In the genomic region with DNA sequence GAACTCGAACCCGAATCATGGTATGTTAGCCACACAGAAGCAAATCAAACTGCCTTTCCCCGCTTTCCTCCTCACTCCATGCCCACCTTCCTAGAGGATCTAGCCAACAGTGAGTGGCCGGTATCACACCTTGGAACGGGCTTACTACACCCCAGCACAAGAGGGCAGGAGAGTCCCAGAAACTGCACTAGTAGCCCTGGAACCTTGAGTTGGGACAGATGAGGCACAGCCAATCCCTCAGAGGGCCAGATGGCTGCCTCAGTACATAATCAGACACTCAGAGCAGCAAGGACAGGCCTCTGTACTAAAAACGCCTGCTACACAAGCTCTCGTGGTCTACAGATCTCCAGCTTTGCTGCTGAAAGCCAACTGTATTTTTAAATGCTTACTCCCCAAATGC, we compare ENCODE assay signal across 22 mouse cellular contexts.
A peak's percentile ranks its signal among the peaks of the same experiment; 100 is the strongest.
DNase-seq lines count a peak whose midpoint lies in the region; ATAC-seq and TF ChIP-seq lines count a peak whose summit lies in the region.
"Had no signal": no experiment of that assay in that cellular context is flagged by ENCODE, and none has a peak within 500 bp of the region (broad histone marks: within the 10 kb centered on the region; RNA-seq: fewer than 3 reads in every experiment).

No protein-coding gene starts in this region.

- no peak for TF ChIP-seq POLR2A in cerebellum, adult 2 months (IDR thresholded peaks at IDR 0.05; ENCODE audit: borderline replicate concordance, insufficient read depth, low read length)

- H3K4me3 ChIP-seq in cerebellum, adult 2 months (replicated peaks; ENCODE audit: insufficient read depth, low read depth, low read length), result no peak overlapping the region
- H3K4me3 ChIP-seq in intestine, postnatal 0 days (ENCODE audit: low read depth, low read length), result no peak overlapping the region
- H3K4me3 ChIP-seq in intestine, embryonic 15.5 days (replicated peaks), result no peak overlapping the region
- H3K4me3 ChIP-seq in neural tube, embryonic 11.5 days (ENCODE audit: low read depth, low read length), result no peak overlapping the region
- H3K4me3 ChIP-seq: embryonic facial prominence, embryonic 13.5 days; forebrain, embryonic 10.5 days; heart, embryonic 15.5 days; hindbrain, embryonic 12.5 days; left cerebral cortex, adult 2 months; limb, embryonic 12.5 days; liver, embryonic 15.5 days; midbrain, embryonic 13.5 days had no signal

- no peaks in the 10 kb centered on the region for H3K9me3 ChIP-seq in intestine, postnatal 0 days (ENCODE audit: control insufficient read depth)
- no peaks in the 10 kb centered on the region for H3K9me3 ChIP-seq in intestine, embryonic 15.5 days
- H3K9me3 ChIP-seq in neural tube, embryonic 11.5 days (ENCODE audit: control insufficient read depth, low read length), result no peaks in the 10 kb centered on the region
- H3K9me3 ChIP-seq: embryonic facial prominence, embryonic 13.5 days; forebrain, embryonic 10.5 days; heart, embryonic 15.5 days; hindbrain, embryonic 12.5 days; limb, embryonic 12.5 days; liver, embryonic 15.5 days; midbrain, embryonic 13.5 days had no signal

- peak; percentile 19; the same call in 1 of the 2 replicates for TF ChIP-seq CTCF in cerebellum, adult 2 months (IDR thresholded peaks at IDR 0.05; ENCODE audit: borderline replicate concordance, insufficient read depth, low read depth, low read length)
- TF ChIP-seq CTCF in intestine, postnatal 0 days (IDR thresholded peaks at IDR 0.05; ENCODE audit: low read depth), result peak; percentile 32

- no peaks in the 10 kb centered on the region for H3K27me3 ChIP-seq in cerebellum, adult 2 months (ENCODE audit: control insufficient read depth, insufficient read depth, low read length)
- no peaks in the 10 kb centered on the region for H3K27me3 ChIP-seq in intestine, postnatal 0 days (replicated peaks; ENCODE audit: control insufficient read depth, insufficient read depth, low read length)
- no peaks in the 10 kb centered on the region for H3K27me3 ChIP-seq in intestine, embryonic 15.5 days (replicated peaks)
- no peaks in the 10 kb centered on the region for H3K27me3 ChIP-seq in neural tube, embryonic 11.5 days (ENCODE audit: control insufficient read depth, insufficient read depth, low read length)
- H3K27me3 ChIP-seq: CH12.LX; embryonic facial prominence, embryonic 13.5 days; heart, embryonic 15.5 days; hindbrain, embryonic 12.5 days; limb, embryonic 12.5 days; liver, embryonic 15.5 days; midbrain, embryonic 13.5 days had no signal

- no peak for DNase-seq in cerebellum, adult 2 months
- DNase-seq in cerebellum, adult 11 months, result no peak
- peak; percentile 29 for DNase-seq in neural tube, embryonic 11.5 days (ENCODE audit: low spot score)
- DNase-seq in neural tube, embryonic 10.5 days (ENCODE audit: extremely low spot score, low spot score), result no peak
- DNase-seq in ovary, postnatal 14 days (ENCODE audit: low spot score), result no peak
- no peak for DNase-seq in right cerebral cortex, adult 18-20 months
- DNase-seq: adrenal gland, postnatal 10 days; kidney, adult 11 months; kidney, postnatal 25 days; lung, postnatal 36 days; thymus, adult 2 months had no signal

- peaks cover 9% of the 10 kb centered on the region for H3K36me3 ChIP-seq in intestine, postnatal 0 days (ENCODE audit: control insufficient read depth, insufficient read depth)
- 0 out of 2 replicates have a peak, but pooled peaks cover 6% of the 10 kb centered on the region for H3K36me3 ChIP-seq in intestine, embryonic 15.5 days
- H3K36me3 ChIP-seq in neural tube, embryonic 11.5 days (ENCODE audit: control insufficient read depth, insufficient read depth, low read length), result peaks cover 2% of the 10 kb centered on the region; the same call in 1 of the 2 replicates

- 73% methylated on average over 7 of the region's 7 CpGs for WGBS in cerebellum, adult 2 months
- WGBS in intestine, postnatal 0 days, result 96% methylated on average over 7 of the region's 7 CpGs
- WGBS in intestine, embryonic 15.5 days, result 91% methylated on average over 7 of the region's 7 CpGs
- WGBS in neural tube, embryonic 11.5 days, result 90% methylated on average over 7 of the region's 7 CpGs

- no peak overlapping the region for H3K4me2 ChIP-seq in intestine, postnatal 0 days (replicated peaks; ENCODE audit: low read depth)
- H3K4me2 ChIP-seq in intestine, embryonic 15.5 days (replicated peaks), result no peak overlapping the region
- no peak overlapping the region for H3K4me2 ChIP-seq in neural tube, embryonic 11.5 days (ENCODE audit: low read depth)
- H3K4me2 ChIP-seq: embryonic facial prominence, embryonic 13.5 days; heart, embryonic 15.5 days; hindbrain, embryonic 12.5 days; limb, embryonic 12.5 days; liver, embryonic 15.5 days; midbrain, embryonic 13.5 days had no signal

- no peak for ATAC-seq in intestine, postnatal 0 days
- no peak for ATAC-seq in intestine, embryonic 15.5 days
- ATAC-seq in neural tube, embryonic 11.5 days (ENCODE audit: insufficient read depth, low FRiP score, low TSS enrichment), result no peak
- ATAC-seq: midbrain, embryonic 13.5 days had no signal

- H3K9ac ChIP-seq in intestine, postnatal 0 days (ENCODE audit: low read depth, low read length), result no peak overlapping the region
- no peak overlapping the region for H3K9ac ChIP-seq in intestine, embryonic 15.5 days
- no peak overlapping the region for H3K9ac ChIP-seq in neural tube, embryonic 11.5 days (ENCODE audit: low read length)
- H3K9ac ChIP-seq: embryonic facial prominence, embryonic 13.5 days; heart, embryonic 15.5 days; hindbrain, embryonic 12.5 days; limb, embryonic 12.5 days; liver, embryonic 15.5 days; midbrain, embryonic 13.5 days had no signal

- no peak overlapping the region for H3K27ac ChIP-seq in cerebellum, adult 2 months (ENCODE audit: insufficient read depth, low read length)
- no peak overlapping the region for H3K27ac ChIP-seq in intestine, postnatal 0 days (ENCODE audit: low read depth, low read length)
- H3K27ac ChIP-seq in intestine, embryonic 15.5 days, result no peak overlapping the region
- H3K27ac ChIP-seq in neural tube, embryonic 11.5 days (ENCODE audit: low read depth, low read length), result no peak overlapping the region
- H3K27ac ChIP-seq: embryonic facial prominence, embryonic 13.5 days; forebrain, embryonic 10.5 days; heart, embryonic 15.5 days; hindbrain, embryonic 12.5 days; left cerebral cortex, adult 2 months; limb, embryonic 12.5 days; liver, embryonic 15.5 days; midbrain, embryonic 13.5 days had no signal

- no peaks in the 10 kb centered on the region for H3K4me1 ChIP-seq in cerebellum, adult 2 months (ENCODE audit: control insufficient read depth, insufficient read depth, low read length)
- no peaks in the 10 kb centered on the region for H3K4me1 ChIP-seq in intestine, postnatal 0 days (replicated peaks; ENCODE audit: control insufficient read depth, insufficient read depth, low read length)
- peaks cover 3% of the 10 kb centered on the region for H3K4me1 ChIP-seq in intestine, embryonic 15.5 days (replicated peaks)
- H3K4me1 ChIP-seq in neural tube, embryonic 11.5 days (ENCODE audit: control insufficient read depth, insufficient read depth, low read length), result no peaks in the 10 kb centered on the region
- H3K4me1 ChIP-seq: hindbrain, embryonic 12.5 days; liver, embryonic 15.5 days; midbrain, embryonic 13.5 days had no signal
